Mouse (Mus musculus): ENCODE data around the gene Zfp248.

The Zfp248 gene

GRCm38 (mm10) chr6:118455042-118455631 is at the start of gene Zfp248:
Gene Zfp248, minus strand, starts transcription at chr6:118455528.
- WGBS, result under 1% methylated on average over 43 of the region's 43 CpGs

DNA sequence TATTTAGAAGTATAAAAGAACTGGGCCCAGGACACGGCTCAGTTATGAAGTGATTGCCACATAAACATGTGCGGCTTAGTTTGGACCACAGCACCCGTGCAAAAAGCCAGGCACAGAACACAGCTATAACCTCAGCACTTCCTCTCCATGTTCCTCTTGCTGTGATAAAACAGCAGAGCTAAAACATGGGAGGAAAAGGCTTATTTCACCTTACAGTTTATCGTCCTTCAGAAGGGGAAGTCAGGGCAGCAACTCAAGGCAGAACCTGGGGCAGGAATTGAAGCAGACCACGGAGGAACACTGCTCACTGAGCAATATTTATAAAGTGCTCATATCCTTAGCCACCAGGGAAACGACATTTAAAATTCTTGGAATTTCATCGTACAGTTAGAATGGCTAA is 43.7 kb upstream of the Zfp248 start:
- 85% methylated on average over 7 of the region's 7 CpGs for WGBS

- WGBS, result 95% methylated on average over 1 of the region's 1 CpGs
These were observed 26.8 kb upstream of the Zfp248 start for GRCm38 (mm10) chr6:118482125-118482524.

DNA sequence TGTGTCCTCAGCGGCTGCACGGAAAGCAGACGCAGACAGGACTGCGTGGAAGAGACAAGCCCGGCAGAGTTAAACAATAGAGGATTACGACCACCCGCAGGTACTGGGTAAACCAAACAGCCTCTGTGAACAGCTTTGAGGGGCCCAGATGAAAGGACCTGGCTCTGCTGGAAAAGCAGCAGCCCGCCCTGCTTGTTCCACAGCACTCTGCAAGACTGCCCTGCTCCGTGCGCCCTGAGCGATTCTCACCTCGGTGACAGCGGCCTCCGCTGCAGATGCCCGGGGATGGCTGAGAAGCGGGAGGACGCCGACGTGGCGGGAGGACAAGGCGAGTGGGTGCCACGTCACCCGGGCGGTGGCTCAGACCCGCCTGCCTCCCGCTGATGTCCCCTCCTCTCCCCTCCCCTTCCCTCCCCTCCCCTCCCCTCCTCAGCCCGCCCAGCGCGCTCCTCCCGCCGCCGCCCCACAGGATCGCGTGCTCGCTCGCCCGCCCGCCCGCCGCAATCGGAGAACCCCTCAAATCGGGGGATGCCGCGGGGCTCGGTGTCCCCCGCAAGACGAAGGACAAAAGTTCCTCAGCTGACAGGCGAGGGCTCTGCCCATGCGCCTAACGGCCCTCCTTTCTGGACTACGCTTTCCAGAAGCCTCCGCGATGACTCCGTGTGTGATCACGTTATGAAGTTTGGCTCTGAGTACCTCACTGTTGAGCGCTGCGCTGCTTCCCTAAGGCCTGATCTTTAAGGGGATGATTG is 23.8 kb upstream of the Zfp248 start, which contains the start of gene Zfp9:
Gene Zfp9, minus strand, starts transcription at position 364 of the 752 bp plus-strand sequence.
- under 1% methylated on average over 43 of the region's 57 CpGs for WGBS

DNA sequence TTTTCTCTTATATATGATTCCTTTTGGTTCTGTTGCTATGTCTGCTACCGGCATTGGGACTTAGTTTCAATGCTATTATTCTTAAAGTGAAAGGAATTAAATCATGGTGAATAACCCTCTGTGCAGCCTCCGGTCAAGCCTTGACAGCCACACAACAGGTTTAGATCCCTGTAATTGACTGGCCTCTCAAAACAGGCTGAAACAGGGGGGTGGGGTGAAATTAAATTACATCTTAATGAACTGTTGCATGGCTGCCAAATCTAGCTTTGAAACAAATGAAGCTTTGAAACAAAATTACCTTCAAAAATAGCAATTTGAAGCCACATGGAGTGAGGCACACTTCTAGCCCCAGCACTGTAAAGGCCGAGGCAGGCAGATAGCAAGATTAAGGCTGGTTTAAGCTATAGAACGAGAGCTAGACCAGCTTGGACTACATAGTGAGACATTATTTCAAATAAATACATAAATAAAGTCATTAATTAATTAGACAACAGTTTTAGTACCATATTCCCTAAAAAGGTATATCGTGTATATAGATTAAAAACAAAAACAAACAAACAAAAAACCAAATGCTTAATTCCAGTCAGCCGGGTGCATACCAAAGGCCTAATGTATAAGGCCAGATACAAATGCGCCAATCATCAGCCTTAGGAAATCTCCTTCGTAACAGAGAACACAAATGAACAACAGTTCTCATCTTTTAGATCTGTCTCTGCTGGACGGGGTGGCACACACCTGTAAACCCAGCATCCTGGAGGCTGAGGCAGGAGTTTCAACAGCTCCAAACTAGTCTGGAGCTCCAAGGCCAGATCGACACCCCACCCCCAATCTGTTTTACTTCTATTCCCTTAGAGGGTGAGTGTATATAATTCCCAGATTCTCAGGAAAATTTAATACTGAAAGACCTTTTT is 22.8 kb upstream of the Zfp248 start:
- WGBS, result 20% methylated on average over 10 of the region's 10 CpGs

GRCm38 (mm10) chr6:118462069-118462705 is 6.9 kb upstream of the Zfp248 start:
- 86% methylated on average over 15 of the region's 15 CpGs for WGBS

DNA sequence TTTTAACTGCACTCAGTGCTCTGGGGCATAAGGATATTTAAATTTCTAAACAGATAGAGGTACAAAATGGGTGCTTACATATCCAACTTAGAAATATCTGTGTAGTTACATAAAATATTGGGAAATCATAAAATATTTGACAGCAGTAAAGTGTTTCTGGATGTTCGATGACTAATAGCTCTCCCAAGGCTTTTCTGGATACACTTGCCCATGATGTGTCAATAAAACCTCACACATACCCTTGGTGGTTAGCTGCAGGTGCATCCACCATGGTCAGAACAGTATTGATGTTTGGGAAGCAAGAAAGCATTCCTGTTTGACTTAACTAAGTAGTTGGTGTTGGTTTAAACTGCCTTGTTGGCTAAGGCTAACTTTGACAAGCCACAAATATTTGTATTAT is 2.4 kb upstream of the Zfp248 start:
- 96% methylated on average over 1 of the region's 1 CpGs for WGBS

DNA sequence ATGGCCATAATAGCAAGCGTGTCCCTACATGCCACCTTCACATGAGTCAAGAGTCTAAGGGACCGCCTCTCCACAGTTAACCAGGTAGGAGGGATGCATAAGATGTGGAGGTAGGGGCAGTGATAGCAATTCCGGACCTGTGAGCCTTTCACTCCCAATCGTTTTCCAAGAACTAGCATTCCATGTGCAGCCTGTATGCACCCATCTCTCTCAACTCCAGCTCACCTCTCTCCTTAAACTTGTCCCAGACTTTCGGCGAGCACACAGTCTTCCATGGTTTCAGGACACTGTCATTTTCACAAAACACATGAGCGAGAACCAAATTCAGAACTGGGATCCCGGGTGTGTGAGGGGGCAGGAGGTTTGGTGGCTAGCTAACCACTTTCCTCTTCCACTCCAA is 876 bp downstream of the Zfp248 start:
- WGBS, result 12% methylated on average over 8 of the region's 8 CpGs

GRCm38 (mm10) chr6:118431502-118431901 is 23.8 kb downstream of the Zfp248 start:
- 83% methylated on average over 4 of the region's 4 CpGs for WGBS

- WGBS, result 87% methylated on average over 1 of the region's 1 CpGs
These were observed 28.7 kb downstream of the Zfp248 start for GRCm38 (mm10) chr6:118426666-118427065.

- WGBS, result under 1% methylated on average over 67 of the region's 67 CpGs
These were observed 36.0 kb downstream of the Zfp248 start, which contains the start of gene Bms1 for GRCm38 (mm10) chr6:118419050-118419920. Gene Bms1, minus strand, starts transcription at chr6:118419474.

GRCm38 (mm10) chr6:118410428-118410827 is 44.9 kb downstream of the Zfp248 start:
- WGBS, result 86% methylated on average over 1 of the region's 1 CpGs

GRCm38 (mm10) chr6:118408510-118408909 is 46.8 kb downstream of the Zfp248 start:
- WGBS, result 89% methylated on average over 5 of the region's 5 CpGs

DNA sequence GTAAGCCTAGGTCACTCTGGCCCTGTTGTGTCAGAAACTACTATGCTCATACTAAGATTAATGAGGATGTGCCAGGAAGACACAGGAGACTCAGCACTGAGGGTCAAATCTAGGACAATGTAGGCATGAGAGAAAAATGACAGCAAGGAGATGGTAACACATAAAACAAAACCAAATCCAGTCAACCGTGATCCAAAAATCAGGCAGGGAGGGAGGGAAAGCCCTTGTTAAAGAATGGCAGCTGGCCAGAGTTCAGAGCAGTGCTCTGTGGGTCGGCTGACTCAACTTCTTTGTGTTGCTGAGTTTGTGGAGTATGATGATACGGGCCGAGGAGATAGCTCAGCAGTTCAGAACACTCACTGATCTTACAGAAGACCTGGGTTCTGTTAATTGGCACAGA is 48.9 kb downstream of the Zfp248 start:
- WGBS, result 54% methylated on average over 4 of the region's 4 CpGs

GRCm38 (mm10) chr6:118385962-118386361 is 69.4 kb downstream of the Zfp248 start:
- WGBS, result 87% methylated on average over 3 of the region's 3 CpGs

DNA sequence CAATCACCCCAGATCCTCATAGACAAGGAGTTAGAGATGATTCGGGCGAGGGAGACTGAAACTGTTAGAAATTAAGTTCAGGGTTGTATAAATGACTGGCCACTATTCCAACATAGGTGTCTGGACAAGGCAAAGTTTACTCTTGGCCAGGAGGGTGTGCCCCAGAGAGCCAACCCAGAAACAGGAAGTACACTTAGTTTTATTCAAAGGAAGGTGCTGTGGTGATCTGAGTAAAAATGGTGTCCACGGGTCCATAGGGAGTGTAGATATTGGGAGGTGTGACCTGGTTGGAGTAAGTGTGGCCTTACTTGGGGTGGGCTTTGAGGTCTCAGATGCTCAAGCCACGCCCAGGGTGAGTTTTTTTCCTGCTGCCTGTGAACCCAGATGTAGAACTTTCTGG is 74.1 kb downstream of the Zfp248 start:
- WGBS, result 87% methylated on average over 4 of the region's 4 CpGs

DNA sequence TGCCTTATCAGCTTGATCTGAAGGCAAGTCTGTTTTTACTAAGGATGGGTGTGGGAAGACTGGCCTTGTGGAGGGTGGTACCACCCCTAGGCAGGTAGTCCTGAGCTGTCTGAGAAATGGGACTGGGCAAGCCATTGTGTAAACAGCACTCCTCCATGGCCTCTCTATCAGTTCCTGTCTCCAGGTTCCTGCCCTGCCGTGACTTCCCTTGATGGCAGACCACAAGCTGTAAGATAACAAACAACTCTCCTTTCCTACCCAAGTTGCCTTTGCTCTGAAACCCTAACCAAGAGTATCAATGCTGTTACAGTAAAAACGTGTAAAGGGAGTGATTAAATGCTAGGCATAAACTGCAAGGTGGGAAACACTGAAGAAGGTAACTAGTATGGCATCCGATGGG is 74.7 kb downstream of the Zfp248 start:
- 78% methylated on average over 3 of the region's 3 CpGs for WGBS

DNA sequence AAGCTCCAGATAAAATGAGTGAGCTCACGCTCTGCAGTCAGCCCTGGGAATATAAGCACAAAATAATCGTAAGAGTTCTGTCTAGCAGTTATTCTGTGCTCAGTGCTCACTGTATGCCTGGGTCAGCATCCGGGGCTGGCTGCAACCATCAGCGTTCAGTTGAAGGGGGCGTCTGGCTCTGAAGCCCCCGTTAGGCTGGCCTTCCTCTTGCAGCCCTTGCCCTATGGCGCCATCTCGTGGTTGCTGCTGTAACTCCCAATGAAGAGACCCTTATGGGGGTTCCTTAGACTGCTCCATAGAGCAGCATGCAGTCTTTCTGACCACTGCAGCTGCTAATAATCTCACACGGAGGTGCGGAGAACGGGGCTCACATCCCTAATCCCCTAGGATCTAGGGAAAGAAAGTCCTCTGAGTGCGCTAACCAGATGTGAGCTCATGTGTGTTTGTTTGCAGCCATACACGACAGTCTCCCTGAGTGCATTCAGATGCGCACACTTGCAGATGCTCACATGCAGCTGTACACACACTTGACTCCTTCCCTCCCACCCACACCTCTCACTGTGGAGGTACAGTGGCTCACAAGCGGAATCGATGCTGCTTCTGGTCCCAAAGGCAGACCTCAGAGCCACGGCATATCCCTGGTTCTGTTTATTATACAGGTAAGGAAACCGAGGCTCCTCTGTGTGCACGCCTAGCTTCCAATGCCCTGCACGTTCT is 75.7 kb downstream of the Zfp248 start:
- WGBS, result 27% methylated on average over 20 of the region's 20 CpGs

DNA sequence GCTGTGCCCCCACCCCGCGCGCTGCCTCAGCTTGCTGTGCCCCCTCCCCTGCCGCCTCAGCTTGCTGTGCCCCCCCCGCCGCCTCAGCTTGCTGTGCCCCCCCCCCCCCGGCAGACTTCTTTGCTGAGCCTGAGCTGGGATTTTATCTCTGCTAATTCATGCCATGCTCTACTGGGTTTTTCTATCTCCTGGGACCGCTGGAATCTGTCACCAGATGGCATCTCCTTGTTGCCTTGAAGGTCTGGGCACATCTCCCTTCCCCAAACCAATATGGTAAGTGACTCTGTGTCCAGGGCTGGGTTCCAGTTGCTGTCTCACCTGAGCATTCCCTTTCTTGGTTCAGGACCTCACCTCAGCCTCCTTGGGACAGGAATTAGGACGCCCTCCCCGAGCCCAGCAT is 77.7 kb downstream of the Zfp248 start:
- 50% methylated on average over 8 of the region's 10 CpGs for WGBS

All from cerebral cortex, adult 2 months (tissue).